Comparison of ENCODE assay signal across 21 mouse cellular contexts in genomic region chr6:30139329-30140045, GRCm38 (mm10).
A peak's percentile ranks its signal among the peaks of the same experiment; 100 is the strongest.
DNase-seq lines count a peak whose midpoint lies in the region; ATAC-seq lines count a peak whose summit lies in the region.
"Had no signal": no experiment of that assay in that cellular context is flagged by ENCODE, and none has a peak within 500 bp of the region (broad histone marks: within the 10 kb centered on the region; RNA-seq: fewer than 3 reads in every experiment).

No protein-coding gene starts in this region.

- H3K36me3 ChIP-seq in liver, embryonic 15.5 days (replicated peaks) = peaks cover 96% of the 10 kb centered on the region
- H3K36me3 ChIP-seq in liver, embryonic 12.5 days = peaks cover 96% of the 10 kb centered on the region
- H3K36me3 ChIP-seq in neural tube, embryonic 15.5 days = peaks cover 11% of the 10 kb centered on the region

- H3K27me3 ChIP-seq in liver, embryonic 15.5 days = no peaks in the 10 kb centered on the region
- no peaks in the 10 kb centered on the region for H3K27me3 ChIP-seq in liver, embryonic 12.5 days (replicated peaks)
- no peaks in the 10 kb centered on the region for H3K27me3 ChIP-seq in neural tube, embryonic 15.5 days (replicated peaks)
- H3K27me3 ChIP-seq: embryonic facial prominence, embryonic 12.5 days; forebrain, embryonic 12.5 days; heart, embryonic 13.5 days; hindbrain, embryonic 15.5 days; Patski had no signal

- ATAC-seq in liver, embryonic 15.5 days (ENCODE audit: insufficient read depth) = no peak
- ATAC-seq in liver, embryonic 12.5 days = no peak
- 0 out of 2 replicates have a peak, but pooled peaks have one; percentile 41 for ATAC-seq in megakaryocyte progenitor cell, adult 5-6 weeks (replicated peaks; ENCODE audit: poor library complexity)
- no peak for ATAC-seq in neural tube, embryonic 15.5 days (ENCODE audit: low FRiP score)
- ATAC-seq: activated CD4-positive, CD25-positive, alpha-beta regulatory T cell, adult 4 months; forebrain, embryonic 16.5 days; Patski had no signal

- peak overlapping the region; percentile 24; the same call in 1 of the 2 replicates for H3K27ac ChIP-seq in liver, embryonic 15.5 days (replicated peaks)
- no peak overlapping the region for H3K27ac ChIP-seq in liver, embryonic 12.5 days
- no peak overlapping the region for H3K27ac ChIP-seq in neural tube, embryonic 15.5 days (replicated peaks)
- H3K27ac ChIP-seq: embryonic facial prominence, embryonic 12.5 days; forebrain, embryonic 12.5 days; heart, embryonic 13.5 days; hindbrain, embryonic 15.5 days had no signal

- WGBS in liver, embryonic 15.5 days (ENCODE audit: insufficient replicate concordance) = 68% methylated on average over 7 of the region's 7 CpGs
- WGBS in liver, embryonic 12.5 days (ENCODE audit: insufficient replicate concordance) = 73% methylated on average over 7 of the region's 7 CpGs
- WGBS in neural tube, embryonic 15.5 days = 89% methylated on average over 7 of the region's 7 CpGs

- H3K4me3 ChIP-seq in liver, embryonic 15.5 days (replicated peaks) = no peak overlapping the region
- no peak overlapping the region for H3K4me3 ChIP-seq in liver, embryonic 12.5 days
- no peak overlapping the region for H3K4me3 ChIP-seq in neural tube, embryonic 15.5 days (replicated peaks)
- H3K4me3 ChIP-seq: embryonic facial prominence, embryonic 12.5 days; forebrain, embryonic 12.5 days; heart, embryonic 13.5 days; hindbrain, embryonic 15.5 days had no signal

- peaks cover 23% of the 10 kb centered on the region for H3K4me1 ChIP-seq in liver, embryonic 15.5 days (replicated peaks)
- H3K4me1 ChIP-seq in liver, embryonic 12.5 days = peaks cover 27% of the 10 kb centered on the region
- H3K4me1 ChIP-seq in neural tube, embryonic 15.5 days = no peaks in the 10 kb centered on the region
- H3K4me1 ChIP-seq: forebrain, embryonic 12.5 days; hindbrain, embryonic 15.5 days had no signal

- peak; percentile 36 for DNase-seq in 416B (ENCODE audit: low read depth)
- DNase-seq in fat pad, adult 2 months (ENCODE audit: extremely low read depth, low read depth, low spot score) = peak; percentile 64
- no peak for DNase-seq in cerebellum, postnatal 25 days
- DNase-seq: adrenal gland, adult 2 months; adrenal gland, postnatal 36 days; cerebellum, adult 11 months; cerebellum, adult 8-10 months; cerebellum, postnatal 14 days; gastrocnemius, postnatal 10 days; heart, postnatal 36 days had no signal

- H3K9ac ChIP-seq in liver, embryonic 15.5 days = no peak overlapping the region
- no peak overlapping the region for H3K9ac ChIP-seq in liver, embryonic 12.5 days
- H3K9ac ChIP-seq in neural tube, embryonic 15.5 days (replicated peaks) = no peak overlapping the region
- H3K9ac ChIP-seq: embryonic facial prominence, embryonic 12.5 days; forebrain, embryonic 12.5 days; heart, embryonic 13.5 days; hindbrain, embryonic 15.5 days had no signal

- no peak overlapping the region for H3K4me2 ChIP-seq in liver, embryonic 15.5 days
- H3K4me2 ChIP-seq in liver, embryonic 12.5 days = no peak overlapping the region
- no peak overlapping the region for H3K4me2 ChIP-seq in neural tube, embryonic 15.5 days
- H3K4me2 ChIP-seq: embryonic facial prominence, embryonic 12.5 days; forebrain, embryonic 12.5 days; heart, embryonic 13.5 days; hindbrain, embryonic 15.5 days had no signal

- no peaks in the 10 kb centered on the region for H3K9me3 ChIP-seq in liver, embryonic 15.5 days (replicated peaks)
- H3K9me3 ChIP-seq in liver, embryonic 12.5 days (replicated peaks) = no peaks in the 10 kb centered on the region
- no peaks in the 10 kb centered on the region for H3K9me3 ChIP-seq in neural tube, embryonic 15.5 days (replicated peaks)
- H3K9me3 ChIP-seq: embryonic facial prominence, embryonic 12.5 days; forebrain, embryonic 12.5 days; heart, embryonic 13.5 days; hindbrain, embryonic 15.5 days had no signal

Comparison
In these comparisons a context has a peak if more than half of its experiments do, and no peak if none do; other contexts are left out.
1. DNase-seq: peak in 416B (single experiment) and fat pad, adult 2 months (single experiment); none in cerebellum, postnatal 25 days (0 of 2).